Mouse (Mus musculus): ENCODE measurements at regions not wholly inside any gene's neighbourhood (a gene's known extent, or its start where the extent isn't known, plus 50 kb on each side); places are given as distances from the start of the nearest gene placed in this dataset.

DNA sequence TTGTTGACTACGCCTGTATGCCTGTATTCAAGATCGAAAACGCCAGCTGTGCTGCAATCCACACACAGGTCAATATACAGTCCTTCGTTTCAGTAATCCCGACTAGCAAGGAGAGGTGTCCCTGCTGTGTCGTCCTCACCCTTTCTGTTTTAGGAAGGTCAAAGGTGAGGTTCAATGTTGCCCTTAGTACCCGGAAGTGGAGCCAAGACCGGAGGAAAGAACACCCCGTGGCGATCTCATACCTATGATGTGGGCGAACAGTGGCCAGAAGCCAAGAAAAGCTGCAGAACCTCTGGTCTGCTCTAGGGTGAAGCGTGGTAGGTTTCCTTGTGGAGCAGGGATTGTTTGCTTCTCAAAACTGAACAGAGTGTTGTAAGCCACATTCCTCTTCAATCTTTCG, 217.9 kb upstream of the Nr2f2 start:
- H3K27ac ChIP-seq (replicated peaks; ENCODE audit: low read depth, low read length): no peak overlapping the region
- H3K4me1 ChIP-seq (ENCODE audit: control insufficient read depth, insufficient read depth, low read length): no peaks in the 10 kb centered on the region
- H3K4me3 ChIP-seq (replicated peaks; ENCODE audit: low read length): no peak overlapping the region
- 74% methylated on average over 13 of the region's 13 CpGs for WGBS
- ATAC-seq (ENCODE audit: low FRiP score, low read depth): no peak
- no peak for TF ChIP-seq POLR2A (IDR thresholded peaks at IDR 0.05; ENCODE audit: borderline replicate concordance, extremely low read depth, insufficient read depth, insufficient read length)
- H3K36me3 ChIP-seq (ENCODE audit: control insufficient read depth, insufficient read depth, low read length): no peaks in the 10 kb centered on the region
- no peak overlapping the region for H3K9ac ChIP-seq (ENCODE audit: low read depth, low read length, severe bottlenecking)
- H3K9me3 ChIP-seq (ENCODE audit: control insufficient read depth, low read length): no peaks in the 10 kb centered on the region
- H3K4me2 ChIP-seq (replicated peaks; ENCODE audit: low read depth, low read length, severe bottlenecking): no peak overlapping the region
- no peaks in the 10 kb centered on the region for H3K27me3 ChIP-seq (ENCODE audit: control insufficient read depth, insufficient read depth, low read length)
- DNase-seq (ENCODE audit: low spot score): no peak

DNA sequence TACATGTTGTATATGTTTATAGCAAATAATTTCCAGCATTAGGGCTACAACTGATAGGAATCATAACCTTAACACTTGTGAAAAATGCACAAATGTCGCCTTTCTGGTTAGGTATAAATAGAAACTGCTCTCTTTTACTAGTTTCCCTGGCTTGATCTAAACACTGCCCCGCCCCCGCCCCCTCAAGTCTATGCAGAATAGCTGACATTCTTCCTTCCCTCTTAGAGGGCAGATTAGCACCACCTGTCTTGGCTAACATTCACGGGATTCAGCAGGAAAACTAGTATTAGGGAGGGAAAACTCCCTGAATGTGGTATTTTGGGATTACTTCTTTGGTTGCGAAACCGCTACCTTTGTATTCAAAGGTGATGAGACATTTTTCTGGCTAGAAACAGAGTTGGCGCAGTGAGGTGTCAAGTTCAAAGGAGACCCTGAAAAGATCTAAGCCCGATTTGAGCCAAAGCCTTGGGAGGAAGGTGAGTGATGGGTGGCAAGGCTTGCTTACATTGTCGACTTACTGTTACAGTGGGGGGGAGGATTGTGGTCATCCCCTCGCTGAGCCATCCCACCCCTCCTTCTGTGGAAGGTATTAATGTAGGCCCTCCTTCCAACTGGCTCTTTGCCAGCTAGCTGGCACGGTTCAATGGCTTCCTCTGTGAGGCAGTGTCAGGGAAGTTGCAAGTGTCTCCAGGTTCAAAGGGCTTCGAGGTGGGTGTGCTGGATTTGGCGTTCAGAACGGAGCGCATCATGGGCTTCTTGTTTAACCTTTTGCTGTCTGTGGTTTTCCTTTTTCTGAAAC, 209.8 kb upstream of the Nr2f2 start:
- no peak overlapping the region for H3K9ac ChIP-seq (ENCODE audit: low read depth, low read length, severe bottlenecking)
- H3K27ac ChIP-seq (replicated peaks; ENCODE audit: low read depth, low read length): no peak overlapping the region
- H3K4me1 ChIP-seq (ENCODE audit: control insufficient read depth, insufficient read depth, low read length): peaks cover 7% of the 10 kb centered on the region
- H3K4me3 ChIP-seq (replicated peaks; ENCODE audit: low read length): no peak overlapping the region
- no peak for TF ChIP-seq POLR2A (IDR thresholded peaks at IDR 0.05; ENCODE audit: borderline replicate concordance, extremely low read depth, insufficient read depth, insufficient read length)
- H3K4me2 ChIP-seq (replicated peaks; ENCODE audit: low read depth, low read length, severe bottlenecking): no peak overlapping the region
- H3K27me3 ChIP-seq (ENCODE audit: control insufficient read depth, insufficient read depth, low read length): no peaks in the 10 kb centered on the region
- ATAC-seq (ENCODE audit: low FRiP score, low read depth): 0 out of 2 replicates have a peak, but pooled peaks have one; percentile 62
- DNase-seq (ENCODE audit: low spot score): no peak
- H3K9me3 ChIP-seq (ENCODE audit: control insufficient read depth, low read length): no peaks in the 10 kb centered on the region
- WGBS: 29% methylated on average over 15 of the region's 15 CpGs
- H3K36me3 ChIP-seq (ENCODE audit: control insufficient read depth, insufficient read depth, low read length): no peaks in the 10 kb centered on the region

DNA sequence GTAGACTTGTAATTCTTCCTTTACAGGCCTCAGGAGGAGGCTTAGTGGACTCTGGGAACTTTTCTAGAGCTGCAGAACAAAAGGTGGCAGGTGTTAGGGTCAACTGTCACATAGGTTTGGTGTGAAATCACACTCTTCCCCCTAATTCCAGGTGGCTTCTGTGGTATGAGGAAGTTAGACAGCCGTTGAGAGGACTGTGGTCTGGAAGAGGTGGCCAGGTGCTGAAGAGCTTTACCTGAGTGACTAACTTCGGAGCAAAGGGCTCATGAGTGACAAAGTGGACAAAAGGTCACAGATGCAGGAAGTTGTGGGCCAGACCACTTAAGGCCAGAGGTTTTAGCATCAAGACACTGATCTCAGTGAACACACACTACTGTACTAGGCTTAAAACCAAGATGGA, 209.1 kb upstream of the Nr2f2 start:
- Histone ChIP-seq H3K4me2 (replicated peaks; ENCODE audit: low read depth, low read length, severe bottlenecking) (no peak overlapping the region), H3K27ac (replicated peaks; ENCODE audit: low read depth, low read length) (no peak overlapping the region), H3K4me1 (ENCODE audit: control insufficient read depth, insufficient read depth, low read length) (peaks cover 7% of the 10 kb centered on the region), H3K9ac (ENCODE audit: low read depth, low read length, severe bottlenecking) (no peak overlapping the region), H3K36me3 (ENCODE audit: control insufficient read depth, insufficient read depth, low read length) (no peaks in the 10 kb centered on the region), H3K27me3 (ENCODE audit: control insufficient read depth, insufficient read depth, low read length) (no peaks in the 10 kb centered on the region), H3K9me3 (ENCODE audit: control insufficient read depth, low read length) (no peaks in the 10 kb centered on the region), H3K4me3 (replicated peaks; ENCODE audit: low read length) (no peak overlapping the region)
- ATAC-seq (ENCODE audit: low FRiP score, low read depth) (no peak), DNase-seq (ENCODE audit: low spot score) (no peak)
- 30% methylated on average over 2 of the region's 2 CpGs for WGBS
- no peak for TF ChIP-seq POLR2A (IDR thresholded peaks at IDR 0.05; ENCODE audit: borderline replicate concordance, extremely low read depth, insufficient read depth, insufficient read length)

DNA sequence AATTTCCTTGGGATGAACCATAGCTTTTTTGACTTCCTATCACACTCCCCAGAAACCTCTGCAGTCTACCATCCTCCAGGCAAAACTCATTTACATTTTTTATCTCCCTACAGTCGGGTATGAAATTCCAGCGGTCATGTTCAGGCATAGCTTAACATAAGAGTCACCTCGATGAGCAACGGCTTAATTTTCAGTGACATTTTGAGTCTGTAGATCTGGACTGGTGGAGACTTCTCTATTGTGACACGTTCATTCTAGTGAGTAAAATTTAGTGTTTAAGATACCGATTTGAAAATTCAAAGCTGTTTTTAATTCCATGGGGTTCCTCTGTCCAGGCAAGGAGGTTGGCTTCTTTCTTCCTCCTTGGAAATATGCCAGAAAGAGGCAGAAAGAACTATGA, 207.7 kb upstream of the Nr2f2 start:
- no peak overlapping the region for H3K27ac ChIP-seq (replicated peaks; ENCODE audit: low read depth, low read length)
- ATAC-seq (ENCODE audit: low FRiP score, low read depth): no peak
- no peak for TF ChIP-seq POLR2A (IDR thresholded peaks at IDR 0.05; ENCODE audit: borderline replicate concordance, extremely low read depth, insufficient read depth, insufficient read length)
- H3K9ac ChIP-seq (ENCODE audit: low read depth, low read length, severe bottlenecking): no peak overlapping the region
- WGBS: 76% methylated on average over 6 of the region's 6 CpGs
- H3K36me3 ChIP-seq (ENCODE audit: control insufficient read depth, insufficient read depth, low read length): no peaks in the 10 kb centered on the region
- no peak overlapping the region for H3K4me2 ChIP-seq (replicated peaks; ENCODE audit: low read depth, low read length, severe bottlenecking)
- H3K27me3 ChIP-seq (ENCODE audit: control insufficient read depth, insufficient read depth, low read length): no peaks in the 10 kb centered on the region
- no peak for DNase-seq (ENCODE audit: low spot score)
- H3K4me1 ChIP-seq (ENCODE audit: control insufficient read depth, insufficient read depth, low read length): peaks cover 7% of the 10 kb centered on the region
- H3K9me3 ChIP-seq (ENCODE audit: control insufficient read depth, low read length): no peaks in the 10 kb centered on the region
- no peak overlapping the region for H3K4me3 ChIP-seq (replicated peaks; ENCODE audit: low read length)

DNA sequence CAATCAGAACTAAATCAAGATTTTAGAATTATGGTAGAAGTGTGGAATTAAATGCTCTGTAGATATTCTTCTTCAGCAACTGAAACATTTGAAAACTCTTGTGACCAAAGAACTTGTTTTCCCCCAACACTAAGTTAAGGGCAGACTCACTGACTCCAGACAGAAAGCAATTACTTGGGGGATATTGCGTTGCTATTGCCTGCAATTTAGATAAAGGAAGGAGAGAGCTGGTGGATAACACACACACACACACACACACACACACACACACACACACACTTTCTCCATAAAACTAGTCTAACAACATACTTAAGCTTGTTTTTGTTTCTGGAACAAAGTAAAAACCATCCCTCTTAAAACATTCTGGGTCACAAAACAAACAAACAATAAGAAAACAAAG, 198.5 kb upstream of the Nr2f2 start:
- Histone ChIP-seq H3K4me1 (ENCODE audit: control insufficient read depth, insufficient read depth, low read length) (no peaks in the 10 kb centered on the region), H3K4me2 (replicated peaks; ENCODE audit: low read depth, low read length, severe bottlenecking) (no peak overlapping the region), H3K9ac (ENCODE audit: low read depth, low read length, severe bottlenecking) (no peak overlapping the region), H3K36me3 (ENCODE audit: control insufficient read depth, insufficient read depth, low read length) (no peaks in the 10 kb centered on the region), H3K27me3 (ENCODE audit: control insufficient read depth, insufficient read depth, low read length) (no peaks in the 10 kb centered on the region), H3K9me3 (ENCODE audit: control insufficient read depth, low read length) (no peaks in the 10 kb centered on the region), H3K27ac (replicated peaks; ENCODE audit: low read depth, low read length) (no peak overlapping the region), H3K4me3 (replicated peaks; ENCODE audit: low read length) (no peak overlapping the region)
- 50% methylated on average over 1 of the region's 1 CpGs for WGBS
- ATAC-seq (ENCODE audit: low FRiP score, low read depth) (no peak), DNase-seq (ENCODE audit: low spot score) (no peak)
- TF ChIP-seq POLR2A (IDR thresholded peaks at IDR 0.05; ENCODE audit: borderline replicate concordance, extremely low read depth, insufficient read depth, insufficient read length): no peak

Measured in limb, embryonic 14.5 days (tissue).